Mouse (Mus musculus) CH12F3 (cell line): ENCODE data around the gene Pum1.

Experiments used
- in situ Hi-C: fragments of 300-500 bp; cut with MboI; formaldehyde crosslinking; loops from 2 replicates; pipeline ENCODE4 v1.14.3; 2020; ENCODE audit warnings: low sequenced_read_pairs

Gene Pum1

DNA sequence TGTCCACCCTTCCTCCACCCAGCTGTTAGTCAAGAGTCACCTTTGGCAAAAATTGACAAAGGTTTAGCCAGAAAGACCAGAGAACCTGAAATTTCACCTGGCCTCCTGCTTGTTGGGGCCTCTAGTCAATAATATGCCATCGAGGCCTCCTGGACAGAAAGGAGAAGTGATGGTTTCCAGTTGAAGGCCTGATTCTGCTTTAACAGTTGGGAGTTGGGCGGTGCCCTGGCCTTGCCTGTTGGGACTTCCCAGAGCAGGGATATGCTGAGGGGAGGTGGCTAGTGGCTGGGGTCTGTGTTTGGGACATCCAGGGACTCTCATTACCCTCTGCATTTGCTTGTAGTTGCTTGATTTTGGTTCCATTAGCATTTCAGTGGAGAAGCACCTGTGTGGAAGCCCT lies 119.4 kb downstream of the Pum1 start:
- in situ Hi-C loops: loop anchor here (10.0 kb wide), 1 partner anchor 172 kb away; no protein-coding TSS in a partner anchor

DNA sequence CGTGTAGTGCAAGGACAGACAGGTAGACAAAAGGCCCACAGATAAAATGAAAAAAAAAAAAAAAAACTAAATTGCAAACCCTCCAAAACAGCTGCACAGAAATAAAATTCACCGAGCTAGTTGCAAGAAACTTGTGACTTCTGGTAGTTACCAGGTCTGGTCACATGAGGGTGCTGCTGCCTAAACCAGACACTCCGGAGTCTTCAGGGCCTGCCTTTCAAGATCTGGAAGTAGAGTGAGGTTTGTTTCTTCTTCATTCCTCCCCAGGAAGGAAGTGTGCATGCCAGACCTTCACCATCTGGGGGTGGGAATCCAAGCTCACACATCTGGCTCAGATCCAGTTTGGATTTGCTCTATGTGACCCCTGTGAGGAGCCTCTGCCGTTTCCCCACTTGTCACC lies 121.6 kb downstream of the Pum1 start:
- in situ Hi-C loops: loop anchor here (5.0 to 10.0 kb wide), 2 partner anchors 93 to 170 kb away; no protein-coding TSS in a partner anchor

DNA sequence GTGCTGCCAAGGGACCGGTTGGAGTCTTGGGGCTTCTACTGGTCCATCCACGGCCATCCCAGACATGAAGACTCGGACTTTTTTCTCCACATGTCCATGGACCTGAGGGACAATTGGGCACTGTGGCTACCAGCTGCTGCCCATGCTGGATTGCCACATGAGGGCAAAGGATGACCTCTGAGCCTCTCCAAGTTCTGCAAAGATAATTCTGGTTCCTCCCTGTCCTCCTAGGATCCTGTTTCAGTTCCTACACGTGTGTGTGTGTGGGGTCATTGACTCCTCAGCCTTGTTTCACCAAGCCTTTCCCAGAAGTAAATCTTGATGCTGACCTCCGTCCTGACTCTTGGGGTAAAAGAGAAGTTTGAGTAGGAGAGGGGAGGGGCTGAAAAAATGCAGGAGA lies 124.4 kb downstream of the Pum1 start:
- in situ Hi-C loops: loop anchor here (5.0 to 10.0 kb wide), 2 partner anchors 90 to 167 kb away; no protein-coding TSS in a partner anchor

DNA sequence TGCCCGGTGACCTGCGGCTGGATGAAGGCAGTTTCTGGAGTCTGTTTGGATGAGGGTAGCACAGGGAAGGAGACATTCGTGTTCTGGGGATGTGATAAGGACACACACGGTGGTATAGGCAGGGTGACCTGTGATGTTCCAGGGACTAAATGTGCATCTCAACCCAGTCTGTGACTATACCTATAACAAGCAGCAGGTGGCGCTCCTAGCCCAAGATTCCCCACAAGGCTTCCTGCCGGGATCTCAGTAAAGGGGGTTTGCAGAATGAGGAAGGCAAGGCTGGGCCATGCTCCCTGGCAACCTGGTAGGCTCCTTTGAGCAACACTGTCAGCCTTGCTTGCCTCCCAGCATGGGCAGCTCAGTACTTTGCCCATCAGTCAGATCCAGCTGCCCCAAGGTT lies 127.1 kb downstream of the Pum1 start:
- in situ Hi-C loops: no loop called here

DNA sequence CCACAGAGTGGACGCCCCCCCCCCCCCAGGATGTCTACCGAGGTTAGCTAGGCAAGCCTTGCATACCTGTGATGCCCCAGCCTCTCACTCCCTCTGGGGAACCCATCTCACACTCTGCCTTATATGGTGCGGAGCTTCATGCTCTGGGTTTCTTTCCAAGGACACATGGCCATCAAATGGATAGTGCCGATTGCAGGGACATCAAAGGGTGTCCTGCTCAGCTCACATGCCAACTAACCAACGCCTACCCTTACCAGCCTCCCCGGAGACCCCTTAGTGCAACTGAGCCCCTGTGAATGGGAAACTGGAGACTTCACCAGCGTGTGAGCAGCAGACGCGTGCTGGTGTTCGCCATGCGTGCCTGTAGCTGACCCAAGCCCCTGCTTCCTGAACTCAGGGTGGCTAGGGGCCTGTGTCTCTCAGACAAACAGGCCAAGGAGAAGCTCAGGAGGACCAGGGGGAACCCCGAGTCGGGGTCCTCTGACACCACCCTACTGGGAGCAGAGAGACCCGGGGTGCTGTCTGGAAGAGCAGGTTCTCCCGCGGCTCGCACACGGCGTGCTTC lies 128.8 kb downstream of the Pum1 start:
- in situ Hi-C loops: no loop called here

DNA sequence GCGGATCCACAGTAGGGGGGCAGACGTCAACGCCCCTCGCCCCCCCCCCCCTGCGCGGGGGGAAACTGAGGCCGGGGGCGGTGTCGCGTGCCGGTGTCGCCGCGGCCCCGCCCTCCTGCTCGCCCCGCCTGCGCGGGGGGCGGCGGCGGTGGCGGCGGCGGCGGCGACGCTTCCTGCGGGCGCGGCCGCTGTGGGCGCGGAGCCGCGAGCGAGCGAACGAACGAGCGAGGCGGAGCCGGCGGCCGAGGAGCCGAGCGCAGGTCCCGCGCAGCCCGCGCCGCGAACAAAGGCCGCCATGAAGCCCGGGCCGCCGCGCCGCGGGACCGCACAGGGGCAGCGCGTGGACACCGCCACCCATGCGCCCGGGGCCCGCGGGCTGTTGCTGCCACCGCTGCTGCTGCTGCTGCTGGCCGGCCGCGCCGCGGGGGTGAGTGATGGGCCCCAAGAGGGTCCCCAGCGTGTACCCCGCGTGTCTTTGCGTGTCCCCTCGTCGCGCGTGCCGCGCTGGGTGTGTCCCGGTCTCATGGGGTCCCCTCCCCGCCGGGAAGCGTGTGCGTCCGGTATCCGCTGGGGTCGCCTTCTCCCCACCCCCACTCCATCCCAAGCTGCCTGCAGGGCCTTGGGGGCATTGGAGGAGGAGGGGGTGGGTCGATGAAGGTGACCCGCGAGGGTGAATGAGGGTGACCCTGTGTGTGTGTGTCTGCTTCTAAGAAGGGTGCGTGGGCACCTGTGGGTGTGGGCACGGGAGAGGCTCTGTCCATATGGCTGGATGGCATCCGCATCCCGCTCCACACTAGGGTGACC lies 129.5 kb downstream of the Pum1 start, which contains the start of gene Sdc3:
Sdc3 (plus strand) TSS at position 162 of the 804 bp plus-strand sequence.
- in situ Hi-C loops: no loop called here

DNA sequence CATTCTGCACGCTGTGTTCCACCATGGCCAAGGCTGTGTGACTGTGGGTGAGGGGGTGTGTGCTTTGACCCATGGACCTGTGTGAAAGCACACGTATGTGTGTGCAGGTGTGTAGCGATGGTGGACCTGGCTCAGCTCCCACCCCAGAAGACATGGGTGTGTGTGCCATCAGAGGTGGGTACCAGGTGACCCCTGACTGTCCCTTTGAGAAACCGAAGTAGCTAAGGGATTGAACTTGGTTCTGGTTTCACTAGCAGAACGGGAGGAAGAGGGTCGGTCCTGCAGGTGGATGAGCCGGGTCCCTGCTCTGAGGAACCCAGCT lies 130.0 kb downstream of the Pum1 start:
- in situ Hi-C loops: no loop called here

DNA sequence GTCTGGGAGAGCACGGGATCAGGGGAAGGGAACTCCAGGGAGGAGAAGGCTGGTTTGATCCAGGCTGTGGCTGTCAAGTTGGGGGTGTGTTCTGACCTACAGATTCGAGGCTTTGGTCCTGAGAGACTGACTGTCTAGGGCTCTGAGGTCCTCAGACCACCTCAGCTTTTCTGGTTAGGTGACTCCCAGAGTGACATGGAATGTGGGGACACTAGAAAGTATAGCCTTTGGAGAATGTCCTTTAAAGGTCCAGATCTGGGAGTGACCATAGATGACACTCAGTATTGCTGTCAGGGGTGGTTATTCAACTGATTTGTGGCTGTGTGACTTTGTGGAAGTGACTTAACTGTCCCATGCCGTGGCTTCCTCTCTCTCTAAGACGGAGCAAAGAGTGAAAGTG lies 131.7 kb downstream of the Pum1 start:
- in situ Hi-C loops: no loop called here

DNA sequence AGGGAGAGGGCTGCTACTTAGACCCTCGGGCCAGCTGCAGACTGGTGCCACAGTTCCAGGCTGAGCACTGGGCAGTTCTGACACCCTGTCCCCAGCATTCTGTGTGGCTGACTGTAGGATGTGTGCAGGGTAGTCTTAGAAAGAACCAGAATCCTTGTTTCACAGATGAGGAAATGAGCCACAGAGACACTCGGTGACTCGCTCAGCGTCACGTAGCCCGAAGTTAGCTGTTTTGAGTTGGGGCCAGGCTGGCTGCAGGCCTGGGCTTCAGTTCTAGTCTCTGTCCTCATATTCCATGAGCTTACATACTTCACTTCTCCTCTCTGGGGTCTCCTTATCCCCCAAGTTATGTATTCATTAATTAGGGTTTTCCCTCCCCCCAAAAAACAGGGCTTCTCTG lies 132.8 kb downstream of the Pum1 start:
- in situ Hi-C loops: no loop called here

DNA sequence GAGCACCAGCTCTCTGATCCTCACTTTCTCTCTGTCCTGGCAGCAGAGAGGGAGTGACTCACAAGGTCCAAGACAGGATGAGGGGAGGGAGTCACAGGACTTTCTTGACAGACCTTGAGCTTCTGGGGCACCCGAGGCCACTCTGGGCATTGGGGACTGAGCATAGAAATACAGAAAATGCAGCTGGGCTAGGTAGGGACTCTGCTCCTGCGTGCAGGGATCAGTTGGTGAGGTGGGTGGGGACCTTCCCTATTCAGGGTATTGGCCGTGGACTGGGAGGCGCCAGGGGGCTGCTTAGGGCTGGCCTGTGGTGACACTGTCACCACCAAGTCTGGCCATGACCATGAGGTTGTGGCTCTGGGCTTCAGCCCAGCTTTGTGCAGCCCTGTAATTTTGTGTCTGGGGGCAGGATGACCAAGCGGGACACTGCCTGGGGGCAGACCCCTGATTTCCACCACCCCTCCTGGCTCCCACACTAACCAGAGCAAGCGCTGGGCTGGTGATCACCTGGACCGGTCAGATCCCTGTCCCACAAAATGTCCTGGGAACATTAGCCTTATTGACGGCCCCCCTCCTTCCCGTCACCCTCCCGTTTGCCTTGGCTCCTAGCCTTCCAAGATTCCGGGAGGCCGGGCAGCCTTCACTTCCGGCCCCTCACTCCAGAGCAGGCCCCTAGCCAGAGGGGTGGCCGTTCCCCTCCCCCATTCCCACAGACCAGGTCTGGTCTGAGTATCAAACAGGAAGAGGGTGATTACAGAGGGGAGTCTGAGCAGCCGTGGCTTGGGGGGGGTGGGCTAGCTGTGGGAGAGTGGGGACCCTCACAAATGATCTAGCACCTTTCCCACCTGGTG lies 134.3 kb downstream of the Pum1 start:
- in situ Hi-C loops: no loop called here

DNA sequence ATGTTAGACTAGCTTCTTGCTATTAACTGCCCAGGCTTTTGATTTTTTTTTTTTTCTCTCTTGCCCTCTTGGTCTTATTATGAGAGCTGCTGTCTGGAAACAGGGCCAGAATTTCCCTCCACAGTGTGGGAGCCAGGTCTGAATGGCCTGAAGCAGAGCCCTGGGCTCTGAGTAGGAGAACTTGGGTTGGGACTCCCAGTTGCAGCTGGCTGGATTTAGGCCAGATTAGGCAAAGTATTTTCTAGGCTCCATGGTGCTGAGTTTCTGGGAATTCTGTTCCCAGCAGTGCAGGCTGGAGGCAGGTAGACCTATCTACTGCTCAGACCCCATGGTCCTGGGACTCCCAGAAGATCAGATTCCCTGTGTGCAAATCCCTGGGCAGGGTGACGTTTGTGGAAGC lies 135.3 kb downstream of the Pum1 start:
- in situ Hi-C loops: no loop called here

DNA sequence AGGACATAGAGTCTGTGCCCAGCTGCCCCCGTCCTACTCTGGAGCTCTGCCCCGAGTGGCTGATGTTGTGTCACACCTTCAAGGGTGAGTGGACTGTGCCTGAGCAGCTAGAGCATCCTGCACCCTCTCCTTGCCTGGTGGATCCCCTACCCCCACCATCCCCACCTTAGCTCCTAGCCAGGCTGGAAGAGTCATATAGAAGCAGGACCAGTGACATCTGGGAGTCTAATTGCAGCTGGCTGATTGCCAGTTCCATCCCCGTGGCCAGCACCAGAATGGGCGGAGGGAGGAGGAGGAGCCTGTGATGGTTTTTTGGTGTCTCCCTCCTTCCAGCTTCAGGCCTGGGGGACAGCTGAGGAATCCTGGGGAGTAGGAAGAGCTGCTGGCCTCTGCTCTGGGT lies 136.0 kb downstream of the Pum1 start:
- in situ Hi-C loops: no loop called here

DNA sequence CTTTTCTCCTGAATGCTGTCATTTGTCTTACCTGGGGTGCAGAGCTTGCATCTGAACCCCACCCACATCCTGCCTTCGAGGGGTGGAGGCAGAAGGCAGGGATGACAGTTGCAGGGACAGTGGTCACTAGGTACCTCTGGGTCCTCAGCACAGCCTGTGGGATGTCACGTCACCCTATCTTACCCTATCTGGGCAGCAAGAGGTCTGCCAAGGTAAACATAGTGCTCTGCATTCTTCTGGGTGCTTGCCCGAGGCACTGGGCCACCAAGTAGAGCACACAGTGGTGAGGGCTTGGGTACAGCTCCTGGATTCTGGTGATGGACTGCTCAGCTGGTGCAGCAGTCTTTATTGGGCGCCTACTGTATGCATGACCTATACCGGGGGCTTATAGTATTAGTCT lies 136.5 kb downstream of the Pum1 start:
- in situ Hi-C loops: no loop called here

DNA sequence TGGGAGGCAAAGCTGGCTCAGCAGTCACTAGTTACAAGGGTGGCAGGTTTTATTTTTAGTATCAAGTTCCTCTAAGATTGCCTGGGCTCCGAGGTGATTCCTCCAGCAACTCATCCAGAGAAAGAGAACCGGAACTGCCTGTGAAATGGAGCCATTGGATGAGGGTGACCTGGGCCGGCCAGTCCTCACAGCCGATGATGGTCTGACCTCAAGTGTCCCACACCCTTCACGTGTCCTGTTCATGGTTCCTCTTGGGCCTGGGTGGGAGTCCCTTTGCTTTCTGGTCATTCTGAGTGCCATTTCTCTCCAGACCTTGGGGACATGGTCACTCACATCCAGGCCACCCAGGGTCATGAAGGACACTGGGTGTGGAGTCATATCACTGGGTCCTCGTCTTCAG lies 137.0 kb downstream of the Pum1 start:
- in situ Hi-C loops: no loop called here

DNA sequence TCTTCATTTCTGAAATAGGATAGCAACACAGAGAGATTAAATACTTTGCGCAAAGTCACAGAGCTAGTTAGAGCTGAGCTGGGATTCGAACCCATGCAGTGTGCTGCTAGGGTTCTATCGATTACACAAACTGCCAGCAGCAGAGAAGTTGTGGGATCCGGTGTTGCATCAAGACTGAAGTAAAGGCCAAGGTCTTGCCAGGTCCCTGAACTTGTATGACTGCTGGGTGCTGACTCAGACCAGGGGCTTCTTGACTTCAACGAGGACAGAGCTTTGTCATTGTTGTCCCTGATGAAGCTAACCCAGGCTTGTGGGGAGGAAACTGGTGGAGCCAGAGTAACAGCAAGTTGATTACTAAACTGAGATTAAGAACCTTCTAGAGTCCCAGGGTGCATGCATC lies 138.1 kb downstream of the Pum1 start:
- in situ Hi-C loops: no loop called here

DNA sequence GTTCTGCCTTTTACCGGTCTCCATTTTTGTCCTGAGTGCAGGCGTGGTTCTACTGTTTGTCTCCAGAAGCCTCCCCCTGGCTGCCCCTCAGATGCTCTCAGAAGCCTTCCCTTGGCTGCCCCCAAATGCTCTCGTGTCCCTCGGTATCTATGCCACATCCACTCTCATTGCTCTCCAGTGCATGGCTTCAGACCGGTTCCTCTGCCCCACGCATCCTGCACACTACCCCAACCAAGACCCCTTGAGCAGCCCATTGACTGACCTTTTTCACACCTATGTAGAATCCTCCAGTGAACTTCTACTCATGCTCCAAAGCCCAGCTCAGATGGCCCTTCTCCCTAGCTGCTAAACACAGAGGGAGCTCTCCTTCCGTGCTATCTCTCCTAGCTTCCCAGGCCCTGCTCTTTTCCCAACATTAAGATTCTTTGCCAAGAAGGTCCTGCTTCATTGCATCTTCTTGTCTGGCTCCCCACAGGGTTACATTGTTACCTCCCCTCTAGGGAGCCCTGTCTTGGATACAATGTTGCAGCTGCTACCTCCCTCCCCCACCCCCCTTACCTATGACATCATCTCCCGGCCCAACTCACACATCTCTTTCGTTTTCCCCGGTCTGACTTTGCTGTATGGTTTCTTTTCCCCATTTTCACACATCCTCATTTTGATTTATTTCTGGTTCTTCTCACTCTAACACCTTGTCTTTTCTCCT lies 138.7 kb downstream of the Pum1 start:
- in situ Hi-C loops: no loop called here

DNA sequence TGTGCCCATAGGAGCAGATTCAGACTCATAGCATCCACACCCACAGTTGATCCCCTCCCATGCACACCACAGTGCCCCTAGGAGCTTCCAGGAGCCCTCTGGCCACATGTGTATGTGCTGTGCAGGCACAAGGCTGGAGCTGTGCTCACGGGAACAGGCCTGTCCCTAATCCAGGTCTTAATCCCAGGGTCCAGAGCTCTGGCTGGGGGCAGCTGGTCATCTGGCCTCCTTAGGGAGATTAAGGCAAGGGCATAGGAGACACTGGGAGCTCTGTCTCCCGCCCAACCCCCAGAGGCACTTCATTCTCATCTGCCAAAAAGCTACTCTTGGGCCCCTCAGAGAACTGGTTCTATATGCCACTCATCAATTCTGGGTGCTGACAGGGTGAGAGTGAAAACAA lies 140.5 kb downstream of the Pum1 start:
- in situ Hi-C loops: no loop called here

DNA sequence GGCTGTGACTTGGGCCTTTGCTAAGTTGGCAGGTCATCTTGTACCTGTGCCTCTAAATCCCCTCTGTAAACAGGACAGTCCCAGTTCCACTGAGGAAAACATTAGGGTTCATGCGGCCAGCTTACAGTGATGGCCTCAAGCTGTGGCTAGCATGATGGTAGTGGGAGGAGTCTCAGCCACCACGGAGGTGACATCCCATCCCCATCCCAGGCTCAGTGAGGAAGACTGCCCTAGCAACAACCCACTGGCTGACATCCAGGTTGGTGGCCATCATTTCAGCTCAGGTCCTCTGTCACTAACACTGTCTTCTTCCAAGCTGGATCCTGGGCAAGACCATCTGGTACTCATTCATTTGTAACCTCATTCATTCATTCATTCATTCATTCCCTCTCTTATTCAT lies 141.2 kb downstream of the Pum1 start:
- in situ Hi-C loops: no loop called here

DNA sequence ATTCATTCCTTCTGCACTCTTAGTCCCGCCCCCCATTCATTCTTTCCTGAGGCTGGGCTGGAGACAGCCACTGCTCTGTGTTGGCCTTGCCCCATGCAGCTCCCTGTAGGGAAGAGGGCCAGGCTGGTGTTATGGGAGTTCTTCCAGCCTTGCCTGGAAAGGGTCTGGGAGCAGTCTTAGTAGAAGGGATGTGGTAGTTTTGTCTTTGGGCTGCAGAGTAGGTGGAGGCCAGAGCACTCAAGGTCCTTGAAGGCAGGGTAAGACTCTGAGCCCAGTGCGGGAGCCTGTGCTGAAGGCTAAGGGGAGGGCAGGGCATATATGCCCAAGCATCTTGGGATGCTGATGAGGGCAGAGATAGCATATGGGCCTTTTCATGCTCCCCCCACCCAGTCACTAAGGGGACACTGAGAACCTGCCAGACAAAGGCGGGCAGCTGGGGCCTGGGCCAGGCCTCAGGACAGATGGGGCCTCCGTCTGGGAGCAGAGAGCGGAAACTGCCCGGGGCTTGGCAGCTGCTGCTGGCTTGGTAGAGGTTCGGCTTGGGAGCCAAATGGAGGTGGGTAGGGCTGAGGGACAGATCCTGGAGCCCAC lies 141.7 kb downstream of the Pum1 start:
- in situ Hi-C loops: no loop called here

DNA sequence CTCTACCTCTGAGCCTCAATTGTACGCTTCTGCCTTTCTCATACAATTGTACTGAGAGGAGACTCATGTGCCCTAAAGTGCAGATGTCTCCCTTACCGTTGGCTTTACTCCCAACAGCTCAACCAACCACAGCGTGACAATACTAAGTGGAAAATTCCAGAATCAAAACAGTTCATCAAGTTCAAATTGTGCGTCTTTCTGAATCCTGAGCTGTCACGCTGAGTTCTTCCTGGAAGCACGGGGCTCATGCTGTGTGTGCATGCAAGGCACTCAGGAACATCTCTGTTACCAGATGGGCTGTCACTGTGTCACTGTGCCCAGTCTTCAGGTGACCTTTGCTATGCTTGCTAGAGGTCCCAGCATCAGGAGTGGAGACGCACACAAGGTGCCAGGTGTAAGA lies 142.6 kb downstream of the Pum1 start:
- in situ Hi-C loops: no loop called here

DNA sequence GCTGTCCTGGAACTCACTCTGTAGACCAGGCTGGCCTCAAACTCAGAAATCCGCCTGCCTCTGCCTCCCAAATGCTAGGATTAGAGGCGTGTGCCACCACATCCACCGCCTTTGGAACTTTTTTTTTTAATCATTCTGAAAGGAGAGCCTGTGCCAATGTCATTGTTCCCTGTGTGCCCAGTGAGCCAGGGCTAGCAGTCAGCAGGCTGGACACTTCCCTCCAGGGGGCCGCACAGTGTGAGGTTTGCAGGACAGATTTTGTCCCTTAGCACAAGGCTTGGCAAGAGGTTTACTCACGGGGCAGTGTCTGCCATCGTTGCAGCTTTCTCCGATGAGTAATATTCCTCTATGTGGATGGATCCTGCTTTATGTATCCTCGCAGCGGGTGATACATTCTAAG lies 143.6 kb downstream of the Pum1 start:
- in situ Hi-C loops: no loop called here
